Mouse (Mus musculus) bone marrow, adult 2 months (tissue): ENCODE results near the gene Shisal2a.

ENCODE experiments used
- CTCF ChIP-seq: fragments of 200-500 bp; IDR thresholded peaks from 2 replicates; pipeline ENCODE4 v1.5.1; 2011; ENCODE audit warnings: low read length, control low read depth; ENCODE audit not compliant: control insufficient read depth, insufficient read depth
- POLR2A ChIP-seq: fragments of 200-500 bp; IDR thresholded peaks from 2 replicates; pipeline ENCODE4 v1.6.1; 2011; ENCODE audit warnings: low read depth, mild to moderate bottlenecking, control low read depth, low read length, borderline replicate concordance; ENCODE audit not compliant: control insufficient read depth

DNA sequence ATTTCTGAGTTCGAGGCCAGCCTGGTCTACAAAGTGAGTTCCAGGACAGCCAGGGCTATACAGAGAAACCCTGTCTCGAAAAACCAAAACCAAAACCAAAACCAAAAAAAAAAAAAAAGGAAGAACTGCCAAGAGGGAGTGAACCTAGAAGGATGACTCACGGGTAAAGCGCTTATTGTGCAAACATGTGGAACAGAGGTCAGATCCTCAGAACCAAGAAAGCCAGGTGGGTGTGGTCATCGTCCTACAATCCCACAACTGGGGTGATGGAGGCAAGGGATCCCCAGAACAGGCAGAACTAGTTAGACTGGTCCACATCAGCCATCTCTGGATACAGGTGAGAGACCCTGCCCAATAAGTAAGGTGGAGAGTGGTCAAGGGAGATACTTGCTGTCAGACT is 36.0 kb downstream of the Shisal2a start:
- TF ChIP-seq CTCF (no peak), POLR2A (no peak)
